Mouse (Mus musculus): ENCODE measurements at regions not wholly inside any gene's neighbourhood (a gene's known extent, or its start where the extent isn't known, plus 50 kb on each side); places are given as distances from the start of the nearest gene placed in this dataset.

DNA sequence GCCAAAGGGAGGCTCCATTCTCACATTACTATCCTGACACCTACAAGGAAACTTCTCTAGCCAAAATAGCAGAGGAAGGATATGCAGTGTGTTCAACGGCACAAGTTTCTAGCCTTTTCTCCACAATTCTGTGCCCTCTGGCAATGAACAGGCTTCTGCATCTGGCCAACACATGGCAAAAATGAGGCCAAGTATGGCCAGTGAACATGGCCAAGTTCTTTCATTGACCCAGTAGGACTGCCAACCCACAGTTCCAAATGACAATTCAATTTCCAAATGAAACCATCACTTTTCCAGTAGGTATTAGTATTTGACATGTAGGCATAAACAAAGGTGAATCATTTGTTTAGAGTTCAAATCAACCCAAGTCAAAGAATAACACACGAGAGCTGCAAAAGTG is 208.8 kb downstream of the Gm11361 start:
- no peaks in the 10 kb centered on the region for H3K27me3 ChIP-seq
- no peaks in the 10 kb centered on the region for H3K9me3 ChIP-seq
- no peaks in the 10 kb centered on the region for H3K36me3 ChIP-seq
- no peak overlapping the region for H3K4me3 ChIP-seq
- no peak overlapping the region for H3K9ac ChIP-seq
- H3K27ac ChIP-seq (replicated peaks): no peak overlapping the region
- H3K4me1 ChIP-seq (replicated peaks): no peaks in the 10 kb centered on the region
- ATAC-seq (ENCODE audit: low FRiP score, low read depth): no peak
- H3K4me2 ChIP-seq: no peak overlapping the region
- WGBS: 90% methylated on average over 2 of the region's 2 CpGs

DNA sequence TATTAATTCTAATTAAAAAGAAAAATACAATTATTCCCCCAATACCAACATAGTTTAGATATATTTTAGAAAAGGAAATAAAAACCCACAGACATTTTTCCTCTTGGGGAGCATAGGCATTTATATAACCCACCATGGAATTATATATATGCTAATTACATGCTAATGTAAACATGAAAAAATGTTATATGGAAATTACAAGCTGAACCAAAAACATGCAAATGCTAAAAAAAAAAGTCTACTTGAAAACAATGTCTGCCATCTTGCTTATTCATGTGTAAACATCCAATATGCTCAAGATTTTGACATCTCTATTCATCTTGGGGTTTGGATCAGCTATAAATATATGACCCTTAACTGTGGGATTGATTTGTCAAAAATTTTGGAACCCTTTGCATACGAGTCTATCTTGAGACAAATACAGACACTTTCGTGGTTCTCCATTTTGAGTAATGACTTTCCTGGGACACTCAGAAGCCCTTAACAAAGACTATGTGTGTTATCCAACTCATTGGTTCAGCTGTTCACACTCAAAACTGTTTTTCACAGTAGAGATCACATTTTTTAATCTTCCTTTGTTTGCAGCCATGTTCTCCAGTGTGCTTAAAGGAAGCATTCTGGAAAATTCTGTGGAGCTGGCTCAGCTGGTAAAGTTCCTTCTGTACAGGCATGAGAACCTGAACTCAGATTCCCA is 208.0 kb downstream of the Gm11361 start:
- no peak overlapping the region for H3K4me2 ChIP-seq
- no peaks in the 10 kb centered on the region for H3K36me3 ChIP-seq
- H3K4me1 ChIP-seq (replicated peaks): no peaks in the 10 kb centered on the region
- 50% methylated on average over 2 of the region's 2 CpGs for WGBS
- no peak overlapping the region for H3K9ac ChIP-seq
- H3K9me3 ChIP-seq: no peaks in the 10 kb centered on the region
- no peaks in the 10 kb centered on the region for H3K27me3 ChIP-seq
- H3K27ac ChIP-seq (replicated peaks): no peak overlapping the region
- H3K4me3 ChIP-seq: no peak overlapping the region
- ATAC-seq (ENCODE audit: low FRiP score, low read depth): no peak

DNA sequence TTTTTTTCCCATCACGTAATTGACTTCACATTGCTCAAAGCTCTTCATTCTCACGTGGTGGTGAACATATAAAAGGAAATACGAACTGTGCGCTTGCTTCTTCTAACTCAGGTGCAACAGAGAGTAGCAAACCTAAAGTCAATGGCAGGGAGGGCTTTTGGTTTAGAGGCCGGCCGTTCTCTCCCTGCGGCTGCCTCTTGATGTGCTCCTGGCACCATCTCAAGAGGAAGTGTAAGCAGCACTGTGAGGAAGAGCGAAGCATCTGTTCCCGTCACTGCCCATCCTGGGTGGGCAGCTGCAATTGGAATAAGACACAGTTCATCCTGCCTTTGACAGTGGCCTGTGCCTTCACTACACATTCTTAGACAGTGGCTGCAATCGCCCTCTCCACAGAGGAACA is 204.0 kb downstream of the Gm11361 start:
- 90% methylated on average over 10 of the region's 10 CpGs for WGBS
- H3K4me3 ChIP-seq: no peak overlapping the region
- no peak for ATAC-seq (ENCODE audit: low FRiP score, low read depth)
- no peaks in the 10 kb centered on the region for H3K9me3 ChIP-seq
- H3K27ac ChIP-seq (replicated peaks): no peak overlapping the region
- no peak overlapping the region for H3K9ac ChIP-seq
- H3K4me1 ChIP-seq (replicated peaks): no peaks in the 10 kb centered on the region
- no peak overlapping the region for H3K4me2 ChIP-seq
- H3K36me3 ChIP-seq: no peaks in the 10 kb centered on the region
- no peaks in the 10 kb centered on the region for H3K27me3 ChIP-seq

DNA sequence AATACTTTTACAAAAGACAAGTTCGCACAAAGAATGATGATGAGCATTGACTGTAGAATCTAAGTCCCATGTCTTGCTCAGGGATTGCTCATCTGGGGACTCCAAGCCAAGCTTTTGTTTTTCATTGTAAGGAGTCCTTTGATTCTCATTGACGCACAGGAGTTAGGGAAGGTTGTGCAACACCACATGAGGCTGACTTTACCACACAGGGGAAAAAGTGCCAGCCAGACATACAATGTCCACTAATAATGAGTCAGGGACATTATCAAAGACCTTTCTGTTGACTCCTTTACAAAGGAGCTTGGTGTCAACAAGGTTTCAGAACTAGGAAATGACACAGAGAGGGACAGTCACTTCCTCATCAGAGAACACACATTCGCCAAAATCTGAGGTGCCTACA is 200.1 kb downstream of the Gm11361 start:
- Histone ChIP-seq H3K9ac (no peak overlapping the region), H3K36me3 (no peaks in the 10 kb centered on the region), H3K4me1 (replicated peaks) (no peaks in the 10 kb centered on the region), H3K27ac (replicated peaks) (no peak overlapping the region), H3K4me3 (no peak overlapping the region), H3K9me3 (no peaks in the 10 kb centered on the region), H3K27me3 (no peaks in the 10 kb centered on the region), H3K4me2 (no peak overlapping the region)
- no peak for ATAC-seq (ENCODE audit: low FRiP score, low read depth)
- 86% methylated on average over 3 of the region's 3 CpGs for WGBS

DNA sequence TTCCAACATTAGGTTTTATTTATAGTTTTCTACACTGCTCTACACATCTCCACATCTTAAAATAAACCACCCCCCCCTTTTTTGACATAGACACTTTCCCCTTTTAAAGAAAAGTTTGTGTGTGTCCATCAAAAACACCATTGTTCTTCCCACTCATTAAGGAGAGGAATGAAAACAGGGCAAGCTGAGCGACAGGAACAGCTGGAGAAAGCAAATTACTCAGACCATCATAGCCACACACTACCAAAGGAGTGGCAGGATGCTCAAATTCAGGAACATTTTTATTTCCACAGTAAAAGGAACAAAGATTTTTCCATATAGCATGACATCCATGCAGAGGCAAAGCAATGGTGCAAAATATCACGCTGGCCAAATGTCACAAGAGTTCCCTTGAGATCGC is 198.6 kb downstream of the Gm11361 start:
- WGBS: 90% methylated on average over 3 of the region's 3 CpGs
- ATAC-seq (ENCODE audit: low FRiP score, low read depth): no peak
- no peak overlapping the region for H3K4me2 ChIP-seq

DNA sequence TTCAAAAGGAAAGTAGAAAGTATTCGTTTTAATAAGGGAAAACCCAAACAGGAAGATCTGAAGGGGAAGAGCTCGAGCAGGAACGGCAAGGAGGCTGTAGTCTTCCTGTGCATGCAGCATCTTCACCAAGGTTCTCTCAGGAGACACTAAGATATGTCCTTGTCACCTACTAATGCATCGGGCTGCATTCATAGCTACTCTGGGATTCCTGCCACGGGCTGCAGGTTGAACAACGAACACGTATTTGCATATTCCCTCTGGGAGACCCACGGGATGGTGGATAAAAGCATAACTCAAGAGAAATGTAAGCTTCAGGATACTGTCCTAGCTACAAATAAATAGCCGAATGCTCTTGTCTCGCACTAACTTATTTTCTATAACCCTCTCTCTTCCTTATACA is 197.7 kb downstream of the Gm11361 start:
- 53% methylated on average over 10 of the region's 10 CpGs for WGBS
- Histone ChIP-seq H3K27ac (replicated peaks) (no peak overlapping the region), H3K4me2 (no peak overlapping the region), H3K4me3 (no peak overlapping the region), H3K9ac (no peak overlapping the region), H3K27me3 (no peaks in the 10 kb centered on the region), H3K9me3 (no peaks in the 10 kb centered on the region), H3K4me1 (replicated peaks) (peaks cover 7% of the 10 kb centered on the region), H3K36me3 (no peaks in the 10 kb centered on the region)
- no peak for ATAC-seq (ENCODE audit: low FRiP score, low read depth)

More for the DNA sequence above, 198.6 kb downstream of the Gm11361 start:
- Histone ChIP-seq H3K4me3 (no peak overlapping the region), H3K9ac (no peak overlapping the region), H3K36me3 (no peaks in the 10 kb centered on the region), H3K4me1 (replicated peaks) (peaks cover 3% of the 10 kb centered on the region), H3K9me3 (no peaks in the 10 kb centered on the region), H3K27me3 (no peaks in the 10 kb centered on the region), H3K27ac (replicated peaks) (no peak overlapping the region)

DNA sequence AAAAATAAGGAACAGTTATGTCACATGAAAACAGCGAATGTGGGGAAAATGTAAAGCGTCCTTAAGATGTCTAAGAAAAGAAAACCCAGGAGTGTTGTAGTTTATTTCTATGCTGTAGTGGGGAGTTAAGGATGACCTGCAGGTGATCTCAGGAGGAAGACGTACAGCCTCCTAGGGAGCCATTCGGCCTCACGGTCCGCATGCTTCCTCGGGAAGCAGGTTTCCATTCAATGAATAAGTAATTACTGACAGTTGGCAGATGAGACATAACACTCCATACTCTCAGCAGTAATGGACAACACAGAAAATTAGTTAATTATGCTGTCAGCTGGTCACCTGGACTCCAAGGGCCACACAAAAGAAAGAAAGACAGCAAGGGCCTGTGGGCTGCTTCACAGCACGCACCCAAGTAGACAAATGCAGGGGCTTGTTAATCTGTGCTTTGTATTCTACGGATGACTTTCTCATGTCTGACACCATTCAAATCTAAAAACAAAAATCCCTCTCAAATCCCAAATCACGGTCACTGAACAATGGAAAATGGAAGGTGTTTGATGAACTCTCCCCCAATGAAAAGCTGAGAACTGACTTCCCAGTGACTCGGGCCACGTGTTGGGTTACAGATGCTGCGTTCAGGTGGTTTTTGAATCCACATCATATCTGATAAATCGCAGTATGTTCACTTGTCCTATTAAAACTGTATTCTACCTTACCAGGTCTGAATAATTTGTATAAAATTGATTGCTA is 193.5 kb downstream of the Gm11361 start:
- H3K27me3 ChIP-seq: no peaks in the 10 kb centered on the region
- ATAC-seq (ENCODE audit: low FRiP score, low read depth): no peak; the same call in 1 of the 2 replicates
- peaks cover 7% of the 10 kb centered on the region for H3K4me1 ChIP-seq (replicated peaks)
- no peaks in the 10 kb centered on the region for H3K36me3 ChIP-seq
- WGBS: 39% methylated on average over 14 of the region's 14 CpGs
- H3K27ac ChIP-seq (replicated peaks): no peak overlapping the region
- H3K4me3 ChIP-seq: no peak overlapping the region
- H3K9me3 ChIP-seq: no peaks in the 10 kb centered on the region
- no peak overlapping the region for H3K9ac ChIP-seq
- H3K4me2 ChIP-seq: no peak overlapping the region

DNA sequence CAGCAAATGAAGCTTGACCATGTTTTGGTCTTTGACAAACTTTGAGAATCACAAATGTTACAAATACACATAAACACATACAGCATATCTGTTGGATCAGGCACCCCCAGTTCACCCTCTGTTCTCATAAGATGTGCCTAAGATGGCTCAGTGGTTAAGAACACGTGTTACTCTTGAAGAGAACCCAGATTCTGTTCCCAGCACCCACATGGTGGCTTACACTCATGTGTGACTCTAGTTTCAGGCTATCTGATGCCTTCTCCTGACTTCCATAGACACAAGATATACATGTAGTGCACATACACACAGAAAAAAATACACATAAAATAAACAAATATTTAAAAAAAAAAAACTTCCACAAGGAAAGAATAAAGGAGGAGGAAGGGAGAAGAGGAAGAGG is 191.7 kb downstream of the Gm11361 start:
- Histone ChIP-seq H3K4me1 (replicated peaks) (peaks cover 7% of the 10 kb centered on the region), H3K27ac (replicated peaks) (no peak overlapping the region), H3K9ac (no peak overlapping the region), H3K4me3 (no peak overlapping the region), H3K36me3 (no peaks in the 10 kb centered on the region), H3K27me3 (no peaks in the 10 kb centered on the region), H3K9me3 (no peaks in the 10 kb centered on the region), H3K4me2 (no peak overlapping the region)
- 91% methylated on average over 1 of the region's 1 CpGs for WGBS
- ATAC-seq (ENCODE audit: low FRiP score, low read depth): no peak

DNA sequence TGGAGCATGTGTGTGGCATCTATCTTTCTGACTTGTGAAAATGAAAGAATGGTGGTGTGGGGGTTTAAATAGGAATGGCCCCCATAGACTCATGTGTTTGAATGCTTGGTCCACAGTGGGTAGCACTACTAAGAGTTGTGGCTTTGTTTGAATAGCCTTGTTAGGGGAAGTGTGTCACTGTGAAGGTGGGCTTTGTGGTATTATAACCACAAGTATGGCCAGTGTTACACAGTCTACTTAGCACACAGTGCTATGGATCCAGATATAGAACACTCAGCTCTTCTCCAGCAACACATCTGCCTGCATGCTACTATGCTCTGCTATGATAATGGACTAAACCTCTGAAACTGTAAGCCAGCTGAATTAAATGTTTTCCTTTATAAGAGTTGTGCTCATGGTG is 184.9 kb downstream of the Gm11361 start:
- Histone ChIP-seq H3K27ac (replicated peaks) (no peak overlapping the region), H3K9me3 (no peaks in the 10 kb centered on the region), H3K27me3 (no peaks in the 10 kb centered on the region), H3K4me1 (replicated peaks) (no peaks in the 10 kb centered on the region), H3K4me2 (no peak overlapping the region), H3K9ac (no peak overlapping the region), H3K36me3 (no peaks in the 10 kb centered on the region), H3K4me3 (no peak overlapping the region)
- ATAC-seq (ENCODE audit: low FRiP score, low read depth): no peak

DNA sequence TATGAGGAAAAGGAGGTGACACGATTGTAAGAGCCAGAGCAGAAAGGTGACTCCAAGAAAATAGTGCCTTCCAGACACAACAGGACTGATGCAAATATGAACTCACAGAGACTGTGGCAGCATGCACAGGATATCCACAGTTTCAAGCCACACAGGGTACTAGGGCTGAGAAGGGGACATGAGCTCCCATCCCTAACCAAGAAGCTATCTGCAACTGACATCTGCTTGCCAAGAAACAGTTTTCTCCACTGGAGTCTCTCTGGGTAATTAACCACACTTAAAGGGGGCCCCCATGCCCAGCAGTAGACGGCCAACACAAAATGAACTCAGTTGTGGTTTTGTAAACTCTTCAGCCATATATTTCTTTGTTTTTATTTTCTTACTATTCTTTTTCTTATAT is 176.1 kb downstream of the Gm11361 start:
- Histone ChIP-seq H3K36me3 (no peaks in the 10 kb centered on the region), H3K27me3 (no peaks in the 10 kb centered on the region), H3K4me1 (replicated peaks) (no peaks in the 10 kb centered on the region), H3K4me3 (no peak overlapping the region), H3K9me3 (no peaks in the 10 kb centered on the region), H3K4me2 (no peak overlapping the region), H3K9ac (no peak overlapping the region), H3K27ac (replicated peaks) (no peak overlapping the region)
- 59% methylated on average over 2 of the region's 2 CpGs for WGBS
- no peak for ATAC-seq (ENCODE audit: low FRiP score, low read depth)

DNA sequence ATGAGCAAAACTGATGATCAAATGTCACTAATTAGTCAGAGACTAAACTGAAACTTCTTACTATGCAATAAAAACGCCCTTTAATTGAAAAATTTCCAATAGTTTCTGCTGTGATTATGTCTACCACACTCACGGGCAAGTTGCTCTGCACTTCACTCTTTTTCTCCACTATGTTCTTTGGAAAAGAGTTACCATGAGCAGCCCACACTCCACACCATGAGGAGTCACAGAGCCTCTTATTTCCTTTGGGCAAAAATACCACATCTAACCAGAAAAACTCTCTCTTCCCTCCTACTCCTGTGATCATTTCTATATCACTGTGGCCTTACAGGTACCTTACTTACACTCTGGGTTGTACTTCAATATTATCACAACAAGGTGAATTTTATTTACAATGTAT is 174.7 kb downstream of the Gm11361 start:
- no peak overlapping the region for H3K4me2 ChIP-seq
- H3K36me3 ChIP-seq: no peaks in the 10 kb centered on the region
- H3K9me3 ChIP-seq: no peaks in the 10 kb centered on the region
- no peak overlapping the region for H3K9ac ChIP-seq
- H3K27ac ChIP-seq (replicated peaks): no peak overlapping the region
- no peaks in the 10 kb centered on the region for H3K4me1 ChIP-seq (replicated peaks)
- ATAC-seq (ENCODE audit: low FRiP score, low read depth): no peak
- 86% methylated on average over 2 of the region's 2 CpGs for WGBS
- H3K27me3 ChIP-seq: no peaks in the 10 kb centered on the region
- H3K4me3 ChIP-seq: no peak overlapping the region

DNA sequence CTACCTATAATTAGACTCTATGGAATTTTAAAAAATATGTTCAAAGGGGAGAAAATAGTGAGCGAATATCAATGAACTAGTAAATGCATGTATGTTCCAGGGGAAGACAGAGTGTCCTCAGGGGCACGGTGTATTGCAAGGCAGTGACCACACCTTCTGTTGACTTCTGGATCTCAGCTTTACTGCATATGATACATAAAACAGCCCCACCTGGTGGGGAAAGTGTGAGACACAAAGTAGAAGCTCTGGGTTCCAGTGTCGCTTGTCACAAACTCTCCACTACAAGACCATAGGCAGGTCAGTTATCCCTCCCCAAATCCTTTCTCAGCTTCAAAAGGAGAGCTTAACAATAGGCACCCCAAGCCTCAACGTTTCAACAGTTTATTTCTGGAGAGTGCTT is 168.8 kb downstream of the Gm11361 start:
- 80% methylated on average over 4 of the region's 4 CpGs for WGBS

More for the DNA sequence above, 168.8 kb downstream of the Gm11361 start:
- no peak overlapping the region for H3K4me2 ChIP-seq
- no peaks in the 10 kb centered on the region for H3K9me3 ChIP-seq
- ATAC-seq (ENCODE audit: low FRiP score, low read depth): no peak
- H3K27me3 ChIP-seq: no peaks in the 10 kb centered on the region
- H3K4me3 ChIP-seq: no peak overlapping the region
- H3K9ac ChIP-seq: no peak overlapping the region
- no peaks in the 10 kb centered on the region for H3K36me3 ChIP-seq
- no peak overlapping the region for H3K27ac ChIP-seq (replicated peaks)
- H3K4me1 ChIP-seq (replicated peaks): peaks cover 8% of the 10 kb centered on the region; the same call in 1 of the 2 replicates

Measured in hindbrain, embryonic 15.5 days (tissue).